Mouse (Mus musculus) ovary, adult 18-20 months (tissue): ENCODE data around the gene Pecr.

Experiments used
- DNase-seq: peaks from one replicate; pipeline ENCODE4 v3.0.0; 2022; ENCODE audit warnings: low spot score, mixed read lengths

Pecr gene

DNA sequence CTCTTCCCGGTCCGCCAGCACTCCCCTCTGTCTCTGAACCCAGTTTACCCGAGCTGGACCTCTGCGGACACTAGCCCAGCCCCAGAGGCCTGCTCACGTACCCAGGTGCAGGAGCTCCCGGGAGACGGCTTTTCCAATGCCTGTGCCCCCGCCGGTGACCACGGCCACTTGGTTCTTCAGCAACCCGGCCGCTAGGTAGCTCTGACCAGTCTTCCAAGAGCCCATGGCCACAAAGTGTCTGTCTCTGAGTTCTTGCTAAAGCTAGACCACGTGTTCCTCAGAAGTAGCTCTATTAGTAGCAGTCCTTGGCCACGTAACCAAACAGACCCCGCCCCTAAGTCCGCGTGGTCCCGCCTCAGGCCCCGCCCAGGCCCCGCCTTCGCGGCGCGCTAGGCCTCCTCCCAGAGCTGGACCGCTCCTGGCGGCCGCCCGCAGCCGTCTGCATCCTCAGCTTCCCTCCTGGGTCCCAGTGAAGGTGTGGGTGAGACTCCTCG lies at the start of gene Pecr, which contains the start of gene Tmem169:
TSS of gene Pecr (minus strand) at position 323 of the 494 bp plus-strand sequence.
TSS of gene Tmem169 (plus strand) at position 378 of the 494 bp plus-strand sequence.
- DNase-seq = peak; percentile 88

DNA sequence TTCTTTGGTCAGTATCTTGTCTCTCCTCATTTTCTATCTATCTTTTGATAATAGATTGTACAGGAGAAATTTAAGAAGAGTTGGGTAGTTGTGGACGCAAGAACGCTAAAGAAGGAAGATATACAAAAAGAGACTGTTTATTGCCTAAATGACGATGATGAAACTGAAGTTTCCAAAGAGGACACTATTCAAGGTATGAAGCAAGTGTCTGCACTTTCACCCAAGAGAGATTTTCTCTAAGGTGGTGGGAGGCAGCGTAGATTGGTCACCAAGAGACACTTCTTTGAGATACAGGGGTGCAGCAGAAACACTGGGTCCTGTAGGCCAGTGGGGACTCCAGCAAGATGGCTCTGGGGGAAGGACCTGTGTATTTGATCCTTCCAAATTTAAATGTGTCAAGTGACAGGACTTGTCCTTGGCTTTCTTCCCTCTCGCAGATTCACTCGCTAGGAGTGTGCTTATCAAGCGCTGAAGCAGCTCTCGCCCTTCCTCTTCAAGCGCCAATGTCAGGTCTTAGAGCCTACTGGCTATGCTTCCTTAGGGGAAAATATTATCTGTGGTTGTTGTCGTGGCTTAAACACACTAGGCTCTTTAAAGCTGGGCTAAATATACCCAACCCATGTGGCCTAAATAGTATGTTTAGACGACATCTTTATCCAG lies 42.2 kb upstream of the Pecr start:
- no peak for DNase-seq

DNA sequence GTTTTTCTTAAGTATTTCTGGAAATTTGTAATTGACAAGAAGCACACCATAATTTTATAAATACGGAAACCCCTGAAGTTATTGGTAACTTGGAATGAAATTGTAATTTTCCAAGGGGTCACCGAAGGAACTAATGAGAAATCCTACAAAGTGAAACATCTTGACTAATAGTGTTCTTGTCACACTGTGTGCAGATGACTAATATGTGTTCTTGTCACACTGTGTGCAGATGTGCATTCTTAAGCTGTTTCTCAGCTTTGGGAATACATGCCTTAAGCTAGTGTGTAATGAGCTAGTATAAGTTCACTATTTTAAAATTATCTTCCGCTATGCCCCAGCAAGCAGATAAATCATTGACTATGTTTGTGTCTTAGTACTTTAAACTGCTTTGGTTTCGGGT lies 39.1 kb upstream of the Pecr start:
- no peak for DNase-seq

DNA sequence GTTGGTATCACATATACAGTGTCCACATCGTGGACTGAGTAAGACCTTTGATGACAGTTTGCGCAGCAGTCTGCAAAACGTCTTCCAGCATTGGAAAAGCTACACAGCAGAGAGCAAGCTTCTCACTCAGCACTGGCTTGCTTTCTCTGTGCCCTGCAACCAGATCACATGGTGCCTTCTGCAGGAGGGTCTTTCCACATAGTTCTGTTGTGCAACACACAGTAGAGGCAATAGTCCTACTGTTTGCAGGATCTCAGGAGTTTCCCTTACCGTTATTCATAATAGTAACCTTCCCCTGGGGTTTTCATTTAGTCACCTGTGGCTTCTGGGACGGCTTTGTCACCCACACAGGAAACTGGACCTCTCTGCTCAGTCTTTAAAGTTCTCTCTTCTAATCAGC lies 36.6 kb upstream of the Pecr start:
- DNase-seq = no peak

DNA sequence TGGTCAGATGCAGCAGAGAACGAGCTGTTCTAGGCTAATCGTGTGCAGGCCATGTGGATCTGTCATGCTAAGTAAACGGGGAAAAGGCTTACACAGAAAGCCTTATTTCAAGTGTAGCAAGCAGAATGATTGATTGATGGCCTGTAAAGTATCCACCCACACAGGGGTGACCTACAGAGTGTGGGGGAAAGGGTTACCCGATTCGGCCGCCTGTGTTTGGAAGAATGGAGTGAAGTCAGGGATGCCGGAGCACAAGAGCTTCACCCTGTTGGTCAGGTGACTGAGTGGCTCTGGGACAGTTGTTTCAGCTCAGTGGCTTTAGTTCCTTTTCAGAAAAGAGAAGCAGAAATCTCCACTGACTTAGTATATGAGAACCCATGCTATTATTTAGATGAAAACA lies 32.8 kb upstream of the Pecr start:
- DNase-seq = no peak

DNA sequence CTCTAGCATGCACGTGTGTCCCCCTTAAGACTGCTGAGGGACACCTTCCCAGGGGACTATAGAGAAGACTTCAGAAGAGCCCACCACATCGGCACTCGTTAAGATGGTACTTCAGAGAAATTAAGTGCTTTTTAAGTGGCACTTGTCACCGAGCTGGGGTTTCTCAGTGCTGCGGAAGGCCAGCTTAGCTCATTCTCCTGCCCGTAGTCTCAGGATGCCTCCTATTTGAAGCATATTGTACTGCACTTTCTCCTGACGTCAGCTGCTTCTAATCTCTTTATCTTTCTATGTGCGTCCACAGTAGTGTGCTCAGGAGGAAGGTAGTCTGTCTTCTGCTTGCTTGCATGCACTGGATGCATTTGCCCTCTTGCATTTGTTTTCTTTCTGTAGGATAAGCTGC lies 32.3 kb upstream of the Pecr start:
- DNase-seq = no peak

DNA sequence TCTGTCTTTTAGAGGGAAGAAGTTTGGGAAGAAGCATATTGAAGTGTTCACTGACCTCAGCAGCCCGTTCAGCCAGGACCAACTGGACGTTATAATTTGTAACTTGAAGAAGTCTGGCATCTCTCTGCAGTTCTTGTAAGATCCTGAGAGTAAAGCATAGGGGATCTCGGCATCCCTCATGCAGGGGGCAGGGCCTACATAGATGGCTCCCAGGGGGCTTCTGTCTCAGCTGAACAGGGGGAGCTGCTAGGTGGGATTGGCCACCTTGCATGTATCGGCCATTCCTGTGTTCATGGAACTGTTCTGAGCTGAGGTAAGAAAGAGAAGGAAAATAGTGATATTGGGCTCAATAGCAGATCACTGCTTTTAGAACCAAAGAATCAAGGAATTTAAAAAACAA lies 31.3 kb upstream of the Pecr start:
- DNase-seq = no peak

DNA sequence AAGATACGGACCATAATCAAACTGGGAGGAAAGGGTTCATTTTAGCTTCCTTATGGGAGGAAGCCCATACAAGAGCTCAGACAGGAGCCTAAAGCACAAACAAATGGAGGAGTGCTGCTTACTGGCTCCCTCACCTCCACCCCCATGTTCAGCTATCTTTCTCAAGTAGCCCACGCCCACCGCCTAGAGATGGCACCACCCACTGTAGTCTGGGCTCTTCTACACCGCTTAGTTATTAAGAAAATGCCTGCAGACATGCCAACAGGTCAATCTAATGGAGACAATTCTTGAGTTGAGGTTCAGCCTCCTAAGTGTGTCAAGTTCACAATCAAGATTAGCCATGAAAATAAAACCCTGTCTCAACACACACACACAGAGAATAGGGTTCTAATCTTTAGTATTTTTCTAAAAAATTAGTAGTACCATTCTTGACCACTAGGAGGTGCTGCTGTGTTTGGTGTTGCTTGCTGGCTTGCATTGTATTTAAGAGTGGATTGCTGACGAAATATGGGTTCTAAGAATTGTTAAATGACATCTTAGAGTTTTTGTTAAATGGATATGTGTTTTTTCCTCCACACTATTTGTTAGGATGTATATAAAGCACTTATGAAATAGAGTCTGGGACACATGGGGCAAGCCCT lies 29.4 kb upstream of the Pecr start:
- DNase-seq = no peak

DNA sequence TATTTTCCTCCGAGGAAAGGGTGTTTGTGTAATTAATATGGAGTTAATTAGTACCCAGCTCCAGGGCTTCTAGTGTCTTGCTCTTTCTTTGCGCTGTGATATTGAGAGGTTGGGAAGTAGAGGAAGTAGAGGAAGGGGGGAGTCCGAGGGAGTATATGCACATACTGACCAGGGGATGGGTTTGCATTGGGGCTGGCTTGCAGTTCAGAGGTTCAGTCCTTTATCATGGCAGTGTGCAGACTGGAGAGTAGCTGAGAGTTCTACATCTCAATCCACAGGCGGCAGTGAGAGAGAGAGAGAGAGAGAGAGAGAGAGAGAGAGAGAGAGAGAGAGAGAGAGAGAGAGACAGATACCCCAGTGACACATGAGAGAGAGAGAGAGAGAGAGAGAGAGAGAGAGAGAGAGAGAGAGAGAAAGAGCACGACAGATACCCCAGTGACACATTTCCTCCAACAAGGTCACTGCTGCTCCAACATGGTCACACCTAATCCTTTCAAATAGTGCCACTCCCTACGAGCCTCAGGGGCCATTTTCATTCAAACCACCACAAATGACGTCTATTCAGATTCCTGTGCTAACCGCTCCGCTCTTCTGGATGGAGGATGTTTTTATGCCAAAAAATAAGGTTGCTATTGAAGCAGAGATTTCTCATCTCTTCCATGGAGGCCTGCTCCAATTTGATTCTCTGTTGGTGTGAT lies 28.7 kb upstream of the Pecr start:
- DNase-seq = no peak

DNA sequence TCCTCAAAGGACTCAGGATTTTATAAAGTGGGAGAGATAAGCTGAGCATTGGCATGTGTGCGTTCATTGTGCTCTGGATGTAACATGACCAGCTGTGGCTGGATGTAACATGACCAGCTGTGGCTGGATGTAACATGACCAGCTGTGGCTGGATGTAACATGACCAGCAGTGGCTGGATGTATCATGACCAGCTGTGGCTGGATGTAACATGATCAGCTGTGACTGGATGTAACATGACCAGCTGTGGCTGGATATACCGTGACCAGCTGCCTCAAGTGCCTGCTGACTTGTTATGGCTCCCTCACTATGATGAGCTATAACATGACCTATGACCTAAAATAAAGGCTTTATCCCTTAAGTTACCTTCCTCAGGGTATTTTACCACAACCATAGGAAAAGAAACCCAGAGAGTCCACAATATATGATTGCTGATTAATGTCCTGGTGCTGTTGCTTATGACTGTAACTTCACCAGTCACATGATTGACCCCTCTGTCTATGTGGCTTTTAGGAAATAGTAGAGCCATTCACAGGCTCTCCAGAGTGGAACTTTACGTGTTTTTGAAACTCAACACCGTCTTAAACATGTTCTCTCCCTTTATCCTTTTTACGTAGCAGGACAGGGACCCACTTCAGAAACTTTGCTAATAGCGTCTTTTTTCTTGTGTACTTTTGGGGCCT lies 25.8 kb upstream of the Pecr start:
- DNase-seq = no peak

DNA sequence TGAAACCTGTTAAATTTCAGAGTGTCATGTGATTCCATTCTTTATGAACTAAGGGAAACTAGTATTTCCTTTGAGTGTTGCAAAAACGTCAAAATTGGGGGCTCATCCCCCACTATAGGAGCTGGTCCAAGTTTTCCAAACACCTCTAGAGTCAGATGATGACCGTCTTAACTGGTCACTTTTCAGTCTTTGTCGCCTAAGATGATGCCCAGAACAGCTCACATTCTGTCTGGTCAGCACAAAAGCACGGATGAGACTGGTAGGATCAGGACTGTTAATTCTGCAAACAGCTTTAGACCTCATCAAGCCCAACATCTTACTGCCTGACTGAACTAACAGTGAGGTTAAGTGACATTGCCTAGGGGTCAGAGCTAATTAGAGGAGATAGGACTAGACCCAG lies 24.8 kb upstream of the Pecr start:
- no peak for DNase-seq

DNA sequence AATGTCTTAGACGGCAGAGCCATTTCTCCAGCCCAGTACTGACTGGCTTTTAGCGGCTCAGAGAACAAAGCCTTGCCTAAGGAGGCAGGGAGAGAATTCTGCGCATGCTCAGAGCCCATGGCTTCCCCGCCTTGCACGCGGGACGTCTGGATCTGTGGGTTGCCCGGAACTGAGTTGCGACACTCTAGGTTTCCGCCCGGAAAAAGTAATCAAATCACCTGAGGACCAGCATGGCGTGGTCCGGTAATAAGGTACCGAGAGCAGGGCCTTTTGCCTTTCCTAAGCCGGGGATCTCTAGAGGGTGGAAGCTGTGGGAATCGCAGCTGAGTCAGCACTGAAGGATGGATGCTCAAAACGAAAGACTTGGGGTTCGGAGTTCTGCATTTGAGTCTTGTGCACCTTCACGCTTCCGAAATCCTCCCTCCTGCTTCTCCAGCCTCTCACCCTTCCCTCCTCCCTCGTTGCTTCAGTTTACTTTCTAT lies 23.2 kb upstream of the Pecr start, which contains the start of gene Xrcc5:
TSS of gene Xrcc5 (plus strand) at position 105 of the 482 bp plus-strand sequence.
- DNase-seq = peak; percentile 87

DNA sequence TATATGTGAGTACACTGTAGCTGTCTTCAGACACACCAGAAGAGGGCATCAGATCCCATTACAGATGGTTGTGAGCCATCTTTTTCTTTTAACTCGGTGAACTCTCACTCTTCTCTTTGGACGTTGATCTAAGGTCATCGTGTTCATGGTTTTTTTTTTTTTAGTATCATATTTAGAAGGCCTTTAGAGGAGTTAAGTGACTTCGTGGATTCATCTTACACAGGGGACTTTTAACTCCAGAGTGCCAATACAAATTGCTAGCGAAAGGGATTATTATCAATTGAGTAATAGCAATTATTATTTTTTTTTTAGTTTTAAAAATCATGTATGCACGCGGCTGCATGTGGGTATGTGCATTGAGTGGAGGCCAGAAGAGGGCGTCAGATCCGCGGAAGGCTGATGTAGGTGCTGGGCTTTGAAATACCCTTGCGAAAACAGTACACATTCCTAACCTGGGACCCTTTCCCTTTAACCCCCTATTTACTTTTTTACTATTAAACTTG lies 22.6 kb upstream of the Pecr start:
- DNase-seq = no peak

DNA sequence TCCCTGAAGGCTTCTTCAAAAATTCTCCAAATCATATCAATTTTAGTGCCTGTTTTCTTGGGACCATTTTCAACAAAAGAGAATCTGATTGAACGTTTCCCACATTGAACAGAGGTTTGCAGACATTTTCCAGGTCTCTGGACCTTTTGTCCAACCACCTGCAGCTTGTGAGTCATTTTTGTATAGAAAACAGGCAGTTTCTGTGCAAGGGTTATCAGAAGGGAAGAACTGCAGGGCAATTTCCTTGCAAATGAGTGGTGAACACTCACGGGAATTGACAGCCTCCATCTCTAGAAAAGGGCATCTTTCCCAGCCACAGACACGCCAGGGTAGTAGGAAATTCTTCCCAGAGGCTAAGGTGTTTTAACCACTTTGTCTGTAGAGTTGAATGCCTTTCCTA lies 22.1 kb upstream of the Pecr start:
- DNase-seq = no peak

DNA sequence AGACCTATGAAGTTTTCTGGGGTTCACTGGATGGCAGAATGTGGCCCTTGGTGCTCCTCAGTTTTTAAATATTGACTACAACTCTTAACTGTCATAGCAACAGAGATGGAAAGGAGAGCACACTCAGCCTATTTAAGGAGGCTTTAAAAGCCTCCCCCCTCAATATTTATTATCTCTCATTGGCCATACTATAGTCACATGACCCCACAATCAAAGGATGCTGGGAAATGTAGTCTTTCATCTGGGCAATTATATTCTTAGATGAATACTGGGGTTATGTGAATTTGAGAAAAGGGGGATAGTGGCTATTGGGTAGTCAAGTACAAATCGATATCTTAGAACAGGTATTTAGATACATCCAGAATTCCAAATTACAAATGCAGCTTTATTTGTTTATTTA lies 17.7 kb upstream of the Pecr start:
- no peak for DNase-seq

DNA sequence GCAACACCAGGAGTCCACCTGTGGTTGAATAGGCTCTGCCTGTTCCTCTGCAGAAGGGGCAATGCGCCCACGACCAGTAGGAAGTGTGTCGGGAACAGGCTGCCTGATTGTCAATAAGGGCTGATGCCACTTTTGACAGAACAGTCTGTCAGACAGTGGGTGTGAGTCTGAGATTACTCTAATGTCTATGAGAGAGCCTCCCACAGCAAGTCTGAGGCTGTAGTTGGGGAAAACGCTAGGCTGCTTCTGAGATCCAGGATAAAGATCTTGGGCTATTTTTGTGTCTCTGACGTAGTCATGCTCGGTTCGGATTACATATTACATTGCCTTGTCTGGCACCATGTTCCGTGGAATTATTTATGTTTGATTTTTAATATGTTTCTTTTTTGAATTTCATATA lies 11.6 kb upstream of the Pecr start:
- DNase-seq = no peak

DNA sequence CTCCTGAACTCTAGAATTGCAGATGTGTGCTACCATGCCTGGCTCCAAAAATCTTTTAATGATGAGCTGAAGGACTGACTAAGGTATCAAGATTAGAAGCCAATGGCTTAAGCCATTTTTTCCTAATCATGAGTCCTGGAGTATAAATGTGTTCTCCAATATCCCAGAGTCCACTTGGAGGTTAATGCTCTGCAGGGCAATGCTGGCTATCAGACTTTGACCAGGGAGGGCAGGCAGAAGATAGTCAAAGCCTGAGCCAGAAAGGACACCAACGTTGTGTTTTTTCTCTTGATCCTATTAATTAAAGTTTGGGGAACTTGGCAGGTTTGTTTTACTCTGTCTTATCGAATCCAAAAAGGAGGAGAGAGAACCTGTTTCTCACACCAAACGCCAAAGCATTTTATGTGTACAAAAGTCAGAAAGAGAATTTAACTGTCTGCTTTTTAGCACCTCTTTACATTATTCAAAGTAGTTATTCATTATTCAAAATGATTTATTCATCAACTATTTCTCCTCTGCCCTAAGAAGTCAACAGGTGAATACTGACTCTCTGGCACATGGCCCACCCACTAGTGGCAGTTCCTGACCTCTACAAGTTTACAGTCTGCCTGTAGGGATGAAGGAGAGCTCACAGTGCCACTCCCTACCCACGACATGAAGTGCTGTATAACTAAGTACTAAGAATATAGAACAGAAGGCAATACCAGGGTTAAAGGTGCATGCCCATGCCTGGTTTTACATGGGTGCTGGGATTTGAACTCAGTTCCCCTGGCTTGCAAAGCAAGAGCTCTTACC lies 10.0 kb upstream of the Pecr start:
- no peak for DNase-seq

DNA sequence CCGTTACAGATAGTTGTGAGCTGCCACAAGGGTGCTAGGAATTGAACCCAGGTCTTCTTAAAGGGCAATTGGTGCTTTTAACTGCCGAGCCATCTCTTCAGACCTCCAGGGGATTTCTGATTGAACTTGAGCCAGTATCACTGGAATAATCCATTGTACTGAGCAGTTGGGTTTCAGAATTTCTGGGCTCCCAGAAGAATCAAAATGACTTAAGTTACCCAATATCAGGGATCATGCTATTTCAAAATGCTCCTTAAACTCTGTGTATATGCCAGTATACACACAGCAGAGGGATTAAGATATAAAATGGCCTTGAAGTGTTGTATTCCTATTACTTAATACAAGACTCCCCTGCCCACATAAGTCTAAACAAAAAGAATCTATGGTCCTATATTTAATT lies 7.8 kb upstream of the Pecr start:
- no peak for DNase-seq

DNA sequence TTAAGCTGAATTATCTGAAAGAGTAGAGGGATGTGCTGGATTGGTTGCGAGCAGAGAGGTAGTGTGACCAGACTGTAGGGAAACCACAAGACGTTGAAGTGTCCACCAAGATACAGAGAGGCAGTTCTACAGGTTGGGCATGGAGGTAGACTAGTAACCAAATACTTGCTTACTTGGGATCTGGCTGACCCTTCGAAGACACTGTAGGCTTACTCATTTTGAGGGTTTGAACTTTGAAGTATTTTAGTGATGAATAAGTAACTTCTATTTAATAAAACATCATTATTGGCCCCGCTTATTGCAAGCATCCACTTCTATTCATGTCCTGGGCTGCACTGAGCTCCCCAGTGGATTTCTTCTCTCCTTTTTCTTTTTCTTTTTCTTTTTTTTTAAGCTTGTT lies 7.3 kb upstream of the Pecr start:
- no peak for DNase-seq

DNA sequence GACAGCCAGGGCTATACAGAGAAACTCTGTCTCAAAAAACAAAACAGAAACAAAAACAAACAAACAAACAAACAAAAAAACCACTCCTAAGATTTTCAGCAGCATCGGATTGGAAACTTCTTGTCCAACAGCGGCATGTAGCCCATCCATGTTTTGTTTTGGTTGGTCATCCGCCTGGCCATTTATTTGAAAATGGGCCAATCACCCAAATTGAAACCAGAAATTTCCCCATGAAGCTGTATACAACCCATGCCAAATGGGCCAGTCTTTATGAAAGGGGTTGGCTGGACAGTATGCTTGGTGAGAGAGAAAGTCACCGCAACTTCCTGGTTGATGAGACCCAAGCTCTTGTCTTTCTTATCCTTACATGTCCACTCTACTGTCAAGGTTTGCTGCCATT lies 6.8 kb upstream of the Pecr start:
- DNase-seq = no peak

DNA sequence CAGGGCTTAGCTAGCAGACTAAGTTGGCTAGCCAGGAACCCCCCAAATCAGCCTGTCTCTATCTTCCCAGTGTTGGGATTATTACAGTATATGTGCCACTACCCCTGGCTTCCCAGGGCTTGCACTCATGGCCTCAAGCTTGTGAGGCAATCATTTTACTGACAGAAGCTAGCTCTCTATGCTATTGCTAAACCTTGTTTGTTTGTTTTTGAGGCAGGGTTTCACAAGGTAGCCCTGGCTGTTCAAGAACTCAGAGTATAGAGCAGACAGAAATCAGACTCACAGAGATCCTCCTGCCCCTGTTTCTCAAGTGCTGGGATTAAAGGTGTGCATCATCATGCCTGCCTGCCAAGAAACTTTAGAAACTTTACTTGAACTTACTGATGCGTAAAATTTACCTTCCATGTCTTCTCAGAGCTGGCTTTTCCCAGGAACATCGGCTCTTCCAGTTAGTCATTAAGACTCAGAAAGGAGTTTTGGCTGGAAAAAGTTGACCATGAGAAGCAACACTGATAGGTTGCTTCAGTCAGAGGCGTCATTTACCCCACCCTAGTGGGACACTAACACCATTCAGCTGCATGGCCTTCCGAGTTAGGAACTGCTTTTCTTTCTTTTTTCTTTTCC lies 4.5 kb upstream of the Pecr start:
- no peak for DNase-seq
